Mouse (Mus musculus) kidney, adult 11 months (tissue): ENCODE measurements around the gene Olfr826.
"Not testable (repeated sequence)": the region's sequence is repeated elsewhere in the genome, so short reads cannot be mapped to it uniquely, and the experiment has no call there.

Experiments
- DNase-seq: peaks from one replicate; pipeline ENCODE4 v3.0.0; 2022

Olfr826 gene

GRCm38 (mm10) chr10:130184086-130184485 is at the start of gene Olfr826:
Gene Olfr826 (minus strand): TSS chr10:130184186.
- no peak for DNase-seq

GRCm38 (mm10) chr10:130232117-130232516 is 48.1 kb upstream of the Olfr826 start:
- DNase-seq: no peak

- DNase-seq: no peak
Observed at GRCm38 (mm10) chr10:130229584-130229983, 45.6 kb upstream of the Olfr826 start.

- no peak for DNase-seq
Observed at GRCm38 (mm10) chr10:130228246-130228645, 44.3 kb upstream of the Olfr826 start.

- DNase-seq: no peak
Observed at GRCm38 (mm10) chr10:130225034-130225433, 41.0 kb upstream of the Olfr826 start.

GRCm38 (mm10) chr10:130214303-130214702 is 30.3 kb upstream of the Olfr826 start, which contains the start of gene Olfr827:
Gene Olfr827 (minus strand): TSS chr10:130214403.
- DNase-seq: no peak

GRCm38 (mm10) chr10:130166666-130167065 is 17.3 kb downstream of the Olfr826 start, which contains the start of gene Olfr825:
Gene Olfr825 (minus strand): TSS chr10:130166766.
- DNase-seq: no peak

- no peak for DNase-seq
Observed at GRCm38 (mm10) chr10:130165196-130165595, 18.8 kb downstream of the Olfr826 start.

GRCm38 (mm10) chr10:130144121-130144520 is 39.9 kb downstream of the Olfr826 start:
- no peak for DNase-seq

- DNase-seq: not testable (repeated sequence)
Observed at GRCm38 (mm10) chr10:130142481-130142880, 41.5 kb downstream of the Olfr826 start.

GRCm38 (mm10) chr10:130134811-130135210 is 49.2 kb downstream of the Olfr826 start:
- DNase-seq: no peak

GRCm38 (mm10) chr10:130129900-130130299 is 54.1 kb downstream of the Olfr826 start, which contains the start of gene Olfr824:
Gene Olfr824 (minus strand): TSS chr10:130130000.
- DNase-seq: not testable (repeated sequence)
